Mouse (Mus musculus) C2C12 (cell line): Measurements from ENCODE around the gene Hoxc4. TPM values are rescaled to one million over a fixed set of nuclear protein-coding genes. Genes with fewer than 3 reads are reported as not detected.

ENCODE experiments used
- H3K27me3 ChIP-seq: one replicate; pipeline ENCODE4 v1.6.1; 2011; ENCODE audit not compliant: control insufficient read depth, insufficient read depth, insufficient read length
- H3K36me3 ChIP-seq: one replicate; pipeline ENCODE4 v1.6.1; 2011; ENCODE audit not compliant: control insufficient read depth, insufficient read depth
- H3K4me3 ChIP-seq: one replicate; pipeline ENCODE4 v1.5.1; 2011; ENCODE audit warnings: mild to moderate bottlenecking, control low read depth; ENCODE audit not compliant: poor library complexity, insufficient read depth, severe bottlenecking
- H3K79me2 ChIP-seq: one replicate; pipeline ENCODE4 v1.6.1; 2011; ENCODE audit not compliant: control insufficient read depth, insufficient read depth
- H3K79me3 ChIP-seq: one replicate; pipeline ENCODE4 v1.6.1; 2011; ENCODE audit warnings: low read depth, control low read depth
- H3ac ChIP-seq: one replicate; pipeline ENCODE3; 2011; ENCODE audit warnings: low read depth; ENCODE audit not compliant: control insufficient read depth, insufficient read length
- CEBPB ChIP-seq: IDR thresholded peaks from one replicate; pipeline ENCODE4 v1.6.1; 2011; ENCODE audit warnings: low read depth, mild to moderate bottlenecking, control low read depth, moderate library complexity
- CTCF ChIP-seq: IDR thresholded peaks from one replicate; pipeline ENCODE4 v1.5.1; 2011; ENCODE audit not compliant: control insufficient read depth, insufficient read depth, insufficient read length
- FOSL1 ChIP-seq: IDR thresholded peaks from one replicate; pipeline ENCODE4 v1.8.0; 2011; ENCODE audit warnings: mild to moderate bottlenecking, low read length; ENCODE audit not compliant: poor library complexity, insufficient read depth, severe bottlenecking
- MAX ChIP-seq: IDR thresholded peaks from one replicate; pipeline ENCODE4 v1.6.1; 2011; ENCODE audit warnings: mild to moderate bottlenecking, control low read depth
- MYOD1 ChIP-seq: IDR thresholded peaks from one replicate; pipeline ENCODE4 v1.6.1; 2011; ENCODE audit warnings: low read depth; ENCODE audit not compliant: control insufficient read depth, insufficient read length
- MYOG ChIP-seq: IDR thresholded peaks from one replicate; pipeline ENCODE4 v1.6.1; 2011; ENCODE audit not compliant: control insufficient read depth, insufficient read length; ENCODE audit errors: extremely low read depth
- USF1 ChIP-seq: IDR thresholded peaks from one replicate; pipeline ENCODE4 v1.6.1; 2011; ENCODE audit warnings: low read depth, mild to moderate bottlenecking, control low read depth, moderate library complexity
- microRNA-seq: library from miRNA; unstranded; fragments of <30 nt; microRNA quantifications from one replicate; pipeline ENCODE4, GENCODE M21; 2019; ENCODE audit warnings: borderline microRNAs expressed
- polyA plus RNA-seq: library from polyadenylated mRNA; unstranded; fragments of >200 nt; fragmentation: generic; extraction: Trizol; gene quantifications from one replicate; pipeline ENCODE4 v1.2.1, GENCODE M21; 2012; ENCODE audit warnings: missing spikeins

Hoxc4 gene
- polyA plus RNA-seq, 1 experiment: 3.4 TPM

DNA sequence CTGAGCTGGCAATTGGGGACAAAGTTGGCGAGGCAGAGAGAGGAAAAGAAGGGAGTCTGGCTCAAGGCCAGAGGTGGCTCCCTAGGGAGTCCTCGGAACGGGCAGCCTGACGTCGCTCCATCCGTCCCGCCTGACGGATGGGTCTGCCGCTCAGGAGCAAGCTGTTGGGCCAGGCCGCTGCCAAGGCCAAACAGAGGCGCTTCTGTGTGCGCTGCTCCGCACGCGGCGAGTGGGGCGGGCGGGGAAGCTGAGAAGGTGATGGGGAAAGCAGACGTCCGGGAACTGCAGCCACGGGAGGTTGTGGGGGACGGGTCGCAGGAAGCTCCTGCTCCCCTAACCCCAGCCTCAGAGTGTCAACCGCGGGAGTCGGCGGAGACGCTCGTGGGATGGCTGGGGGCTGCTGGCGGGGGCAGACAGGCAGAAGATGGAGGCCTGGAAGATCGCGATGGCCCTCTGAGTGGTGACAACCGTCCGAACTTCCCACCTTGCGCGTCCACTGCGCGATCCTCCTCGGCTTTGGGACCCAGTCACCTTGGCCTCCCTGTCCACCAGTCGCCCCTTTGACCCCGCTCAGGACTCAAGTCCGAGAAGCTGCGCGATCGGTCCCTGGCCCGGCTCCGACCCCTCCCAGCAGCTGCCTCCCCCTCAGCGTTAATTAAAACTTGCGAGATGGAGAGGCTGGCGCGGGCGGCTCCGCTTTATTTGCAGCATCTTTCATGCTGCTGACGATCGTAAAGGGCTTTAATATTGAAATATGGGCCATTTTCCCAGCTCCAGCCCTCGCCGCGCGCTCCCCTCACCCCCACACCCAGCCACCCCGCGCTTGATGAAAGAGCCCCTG, 67.3 kb downstream of the Hoxc4 start:
- Histone ChIP-seq H3K79me3 (no peaks in the 10 kb centered on the region), H3K79me2 (no peaks in the 10 kb centered on the region), H3K4me3 (no peak overlapping the region), H3K36me3 (no peaks in the 10 kb centered on the region), H3K27me3 (peaks cover 4% of the 10 kb centered on the region), H3ac (peak overlapping the region; percentile 32)
- TF ChIP-seq MYOG (no peak), MAX (no peak), USF1 (no peak), CTCF (no peak), CEBPB (no peak), FOSL1 (no peak), MYOD1 (no peak)

Small RNAs within 50 kb of the gene (microRNA-seq; reads per million reads assigned to microRNA genes)
- gene Mir196a-2 (2,942 reads per million, percentile 91 among the genes with 10 or more reads in this experiment), gene Mir615 (2,253 reads per million, percentile 90 among the genes with 10 or more reads in this experiment)

Other genes with a start within 250 kb of the Hoxc4 start
- 8.2 TPM for gene Hoxc13, start 97.8 kb upstream of the Hoxc4 start, polyA plus RNA-seq
- gene Hoxc12, start 82.2 kb upstream of the Hoxc4 start, polyA plus RNA-seq: 4.9 TPM
- 34.6 TPM for gene Hoxc11, start 64.5 kb upstream of the Hoxc4 start, polyA plus RNA-seq
- gene Hoxc10, start 52.1 kb upstream of the Hoxc4 start, polyA plus RNA-seq: 49.6 TPM
- 1.6 TPM for gene Hoxc5, start 51.5 kb upstream of the Hoxc4 start, polyA plus RNA-seq
- gene Hoxc9, start 42.5 kb upstream of the Hoxc4 start, polyA plus RNA-seq: 9.4 TPM
- gene Hoxc8, start 28.3 kb upstream of the Hoxc4 start, polyA plus RNA-seq: 1.1 TPM
- 10.6 TPM for gene Hoxc6, start 20.7 kb upstream of the Hoxc4 start, polyA plus RNA-seq
- 15.7 TPM for gene Smug1, start 148.2 kb downstream of the Hoxc4 start, polyA plus RNA-seq
- gene Cbx5, start 220.9 kb downstream of the Hoxc4 start, polyA plus RNA-seq: 52.3 TPM
- gene Hnrnpa1, start 221.5 kb downstream of the Hoxc4 start, polyA plus RNA-seq: 625 TPM
- 0.25 TPM for gene Nfe2, start 239.5 kb downstream of the Hoxc4 start, polyA plus RNA-seq